Comparison of ENCODE assay signal across 29 mouse cellular contexts in the genomic region with DNA sequence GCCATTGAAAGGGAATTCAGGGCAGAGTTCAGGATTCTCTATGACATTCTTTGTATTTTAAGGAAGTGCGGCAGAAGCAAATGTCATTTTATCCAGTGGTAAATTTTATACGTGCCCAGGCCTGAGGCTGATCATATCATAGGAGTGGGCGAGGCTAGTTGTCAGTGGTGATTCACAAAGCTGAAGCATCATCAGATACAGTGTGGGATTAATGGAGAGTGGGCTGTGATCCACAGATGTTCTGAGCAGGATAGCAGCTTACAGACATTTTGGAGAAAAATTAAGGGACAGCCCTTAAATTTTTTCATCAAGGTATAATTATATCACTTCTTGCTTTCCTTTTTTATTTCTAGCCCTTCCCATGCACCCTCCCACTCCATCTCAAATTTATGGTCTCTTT. TPM values are rescaled to one million over a fixed set of nuclear protein-coding genes. Genes with fewer than 3 reads are reported as not detected.
DNase-seq lines count a peak whose midpoint lies in the region; ATAC-seq and TF ChIP-seq lines count a peak whose summit lies in the region.
"Had no signal": no experiment of that assay in that cellular context is flagged by ENCODE, and none has a peak within 500 bp of the region (broad histone marks: within the 10 kb centered on the region; RNA-seq: fewer than 3 reads in every experiment).

No protein-coding gene starts in this region.

- H3K27ac ChIP-seq in layer of hippocampus, adult 2 months, result peak overlapping the region; percentile 5; the same call in 1 of the 2 replicates
- peak overlapping the region; percentile 22; the same call in 1 of the 2 replicates for H3K27ac ChIP-seq in midbrain, embryonic 16.5 days (ENCODE audit: low read length)
- no peak overlapping the region for H3K27ac ChIP-seq in midbrain, embryonic 14.5 days (replicated peaks; ENCODE audit: low read depth, low read length)
- H3K27ac ChIP-seq: embryonic facial prominence, embryonic 13.5 days; embryonic facial prominence, embryonic 15.5 days; forebrain, embryonic 10.5 days; forebrain, embryonic 12.5 days had no signal

- no peaks in the 10 kb centered on the region for H3K27me3 ChIP-seq in midbrain, embryonic 16.5 days (ENCODE audit: control insufficient read depth, insufficient read depth, low read depth, low read length)
- H3K27me3 ChIP-seq in midbrain, embryonic 14.5 days (ENCODE audit: control insufficient read depth, insufficient read depth, low read length), result no peaks in the 10 kb centered on the region
- H3K27me3 ChIP-seq: CH12.LX; embryonic facial prominence, embryonic 13.5 days; forebrain, embryonic 12.5 days had no signal

- H3K9ac ChIP-seq in midbrain, embryonic 16.5 days (ENCODE audit: low read depth, low read length), result no peak overlapping the region
- no peak overlapping the region for H3K9ac ChIP-seq in midbrain, embryonic 14.5 days (replicated peaks; ENCODE audit: low read length)
- H3K9ac ChIP-seq: embryonic facial prominence, embryonic 13.5 days; embryonic facial prominence, embryonic 15.5 days; forebrain, embryonic 12.5 days had no signal

- H3K9me3 ChIP-seq in midbrain, embryonic 16.5 days (replicated peaks; ENCODE audit: control insufficient read depth, low read length, poor library complexity, severe bottlenecking), result 0 out of 2 replicates have a peak, but pooled peaks cover 3% of the 10 kb centered on the region
- no peaks in the 10 kb centered on the region for H3K9me3 ChIP-seq in midbrain, embryonic 14.5 days (ENCODE audit: control insufficient read depth, low read length)
- H3K9me3 ChIP-seq: embryonic facial prominence, embryonic 15.5 days; forebrain, embryonic 12.5 days; G1E had no signal

- TF ChIP-seq CTCF in layer of hippocampus, adult 2 months (conservative IDR thresholded peaks at IDR 0.05), result no peak

- 93% methylated on average over 3 of the region's 3 CpGs for WGBS in midbrain, embryonic 16.5 days
- WGBS in midbrain, embryonic 14.5 days, result 86% methylated on average over 3 of the region's 3 CpGs

- DNase-seq in layer of hippocampus, adult 2 months (ENCODE audit: low spot score in 2 of 2), result peak; percentile 30 to 55
- DNase-seq in layer of hippocampus, postnatal 36 days, result no peak
- DNase-seq in midbrain, embryonic 14.5 days, result no peak
- DNase-seq in brain, adult 2 months (ENCODE audit: low read depth, low spot score), result peak; percentile 65
- DNase-seq: adrenal gland, adult 8-10 months; adrenal gland, postnatal 14 days; adrenal gland, postnatal 36 days; cerebellum, adult 11 months; cerebellum, adult 18-20 months; cerebellum, adult 8-10 months; cerebellum, adult 9-11 months; cerebellum, postnatal 36 days; embryo, embryonic 11 days had no signal

- H3K4me1 ChIP-seq in midbrain, embryonic 16.5 days (ENCODE audit: control insufficient read depth, insufficient read depth, low read length), result no peaks in the 10 kb centered on the region
- H3K4me1 ChIP-seq in midbrain, embryonic 14.5 days (ENCODE audit: control insufficient read depth, insufficient read depth, low read length), result no peaks in the 10 kb centered on the region
- H3K4me1 ChIP-seq: embryonic facial prominence, embryonic 15.5 days; forebrain, embryonic 10.5 days; forebrain, embryonic 12.5 days had no signal

- no peak overlapping the region for H3K4me2 ChIP-seq in midbrain, embryonic 16.5 days (ENCODE audit: low read length)
- H3K4me2 ChIP-seq in midbrain, embryonic 14.5 days (ENCODE audit: low read length), result no peak overlapping the region
- H3K4me2 ChIP-seq: embryonic facial prominence, embryonic 13.5 days; embryonic facial prominence, embryonic 15.5 days; forebrain, embryonic 12.5 days had no signal

- no peak for ATAC-seq in midbrain, embryonic 16.5 days
- no peak for ATAC-seq in midbrain, embryonic 14.5 days (ENCODE audit: low FRiP score, low TSS enrichment)
- ATAC-seq: activated CD4-positive, CD25-positive, alpha-beta regulatory T cell, adult 4 months; CD4-positive, CD25-positive, alpha-beta regulatory T cell, adult 4 months; forebrain, embryonic 14.5 days; forebrain, embryonic 16.5 days; Patski had no signal

- H3K4me3 ChIP-seq in layer of hippocampus, adult 2 months, result no peak overlapping the region
- no peak overlapping the region for H3K4me3 ChIP-seq in midbrain, embryonic 16.5 days (ENCODE audit: low read depth, low read length)
- H3K4me3 ChIP-seq in midbrain, embryonic 14.5 days (replicated peaks; ENCODE audit: low read depth, low read length), result no peak overlapping the region
- H3K4me3 ChIP-seq: embryonic facial prominence, embryonic 13.5 days; embryonic facial prominence, embryonic 15.5 days; erythroblast, embryonic 14.5 days; forebrain, embryonic 10.5 days; forebrain, embryonic 12.5 days had no signal

- H3K36me3 ChIP-seq in midbrain, embryonic 16.5 days (ENCODE audit: control insufficient read depth, insufficient read depth, low read length), result no peaks in the 10 kb centered on the region
- no peaks in the 10 kb centered on the region for H3K36me3 ChIP-seq in midbrain, embryonic 14.5 days (ENCODE audit: control insufficient read depth, insufficient read depth, low read length)
- H3K36me3 ChIP-seq: embryonic facial prominence, embryonic 13.5 days; embryonic facial prominence, embryonic 15.5 days; forebrain, embryonic 10.5 days; forebrain, embryonic 12.5 days; G1E had no signal

RNA-seq across cellular contexts. Expression of gene C2cd4b, which starts 24.2 kb away (rescaled TPM):
- 1 to 10 TPM; 7.7 to 8.3 TPM for total RNA-seq in layer of hippocampus, adult 2 months (2021)
- 1 to 10 TPM; 5.5 to 8.1 TPM for total RNA-seq in layer of hippocampus, postnatal 36 days (2021)
- 0.70 and 0.78 TPM in 2 replicates for polyA plus RNA-seq in midbrain, embryonic 16.5 days (2015; fragmentation: Nextera tagmentation; extraction: Ambion mirVana)
- polyA plus RNA-seq in midbrain, embryonic 14.5 days (2014; fragmentation: Nextera tagmentation; extraction: Ambion mirVana), result 0.71 and 1.1 TPM in 2 replicates
- total RNA-seq: CH12.LX; common myeloid progenitor, adult 5-6 weeks; G1E had no signal
- polyA plus RNA-seq: activated CD4-positive, CD25-positive, alpha-beta regulatory T cell, adult 4 months; CD4-positive, CD25-positive, alpha-beta regulatory T cell, adult 4 months; embryonic facial prominence, embryonic 11.5 days; erythroblast, embryonic 14.5 days; forebrain, embryonic 10.5 days; G1E had no signal

RNA-seq across cellular contexts. Expression of gene C2cd4a, which starts 48.7 kb away (rescaled TPM):
- 1 to 10 TPM; 3.1 to 3.8 TPM for total RNA-seq in layer of hippocampus, adult 2 months (2021)
- total RNA-seq in layer of hippocampus, postnatal 36 days (2021), result 1 to 10 TPM; 2.3 to 3.3 TPM
- 0.25 and 0.30 TPM in 2 replicates for polyA plus RNA-seq in midbrain, embryonic 16.5 days (2015; fragmentation: Nextera tagmentation; extraction: Ambion mirVana)
- 0.42 and 0.61 TPM in 2 replicates for polyA plus RNA-seq in midbrain, embryonic 14.5 days (2014; fragmentation: Nextera tagmentation; extraction: Ambion mirVana)
- total RNA-seq: adrenal gland, adult 18-20 months; adrenal gland, postnatal 14 days; adrenal gland, postnatal 36 days; common myeloid progenitor, adult 5-6 weeks had no signal
- polyA plus RNA-seq: activated CD4-positive, CD25-positive, alpha-beta regulatory T cell, adult 4 months; CD4-positive, CD25-positive, alpha-beta regulatory T cell, adult 4 months; embryonic facial prominence, embryonic 11.5 days; forebrain, embryonic 10.5 days; forebrain, embryonic 12.5 days; forebrain, embryonic 16.5 days had no signal

RNA-seq across cellular contexts. Expression of gene Vps13c, which starts 56.7 kb away (rescaled TPM):
- total RNA-seq in layer of hippocampus, adult 2 months (2021), result 100 to 1,000 TPM; 113 to 121 TPM
- 100 to 1,000 TPM; 107 to 123 TPM for total RNA-seq in layer of hippocampus, postnatal 36 days (2021)
- polyA plus RNA-seq in midbrain, embryonic 16.5 days (2015; fragmentation: Nextera tagmentation; extraction: Ambion mirVana), result 9.9 and 10.0 TPM in 2 replicates
- 16.6 and 17.1 TPM in 2 replicates for polyA plus RNA-seq in midbrain, embryonic 14.5 days (2014; fragmentation: Nextera tagmentation; extraction: Ambion mirVana)

Comparison
In these comparisons a context has a peak if more than half of its experiments do, and no peak if none do; other contexts are left out.
1. DNase-seq: peak in layer of hippocampus, adult 2 months (2 of 2) and brain, adult 2 months (single experiment); none in layer of hippocampus, postnatal 36 days (0 of 2) and midbrain, embryonic 14.5 days (single experiment).